Mouse (Mus musculus) monocyte, adult 2 months (primary cell): ENCODE data around the gene Smc6.
A peak's percentile ranks its signal among the peaks of the same experiment; 100 is the strongest.

Experiments
- DNase-seq, 2 experiments: peaks; one replicate each; pipeline ENCODE4 v3.0.0; 2022; ENCODE audit warnings: low spot score in 2 of 2, low read depth in 1 of 2

Smc6 gene

GRCm38 (mm10) chr12:11265382-11266281, at the start of gene Smc6, which contains the start of gene Gen1:
Gene Smc6 (plus strand): TSS chr12:11265886.
Gene Gen1 (minus strand): TSS chr12:11265801.
- DNase-seq: peak; percentile 91 to 93

- DNase-seq: no peak
Measured at GRCm38 (mm10) chr12:11216454-11216853, 49.2 kb upstream of the Smc6 start.

GRCm38 (mm10) chr12:11217726-11218250, 47.9 kb upstream of the Smc6 start:
- DNase-seq: no peak

- DNase-seq: no peak
Measured at GRCm38 (mm10) chr12:11221524-11222330, 44.0 kb upstream of the Smc6 start.

- DNase-seq: no peak
Measured at GRCm38 (mm10) chr12:11222566-11222965, 43.1 kb upstream of the Smc6 start.

GRCm38 (mm10) chr12:11223090-11223489, 42.6 kb upstream of the Smc6 start:
- DNase-seq: no peak

- DNase-seq: no peak
Measured at GRCm38 (mm10) chr12:11224722-11225121, 41.0 kb upstream of the Smc6 start.

GRCm38 (mm10) chr12:11226123-11226522, 39.6 kb upstream of the Smc6 start:
- DNase-seq: no peak

GRCm38 (mm10) chr12:11226529-11227268, 39.0 kb upstream of the Smc6 start:
- no peak for DNase-seq

- no peak for DNase-seq
Measured at GRCm38 (mm10) chr12:11230267-11230666, 35.4 kb upstream of the Smc6 start.

GRCm38 (mm10) chr12:11235996-11236395, 29.7 kb upstream of the Smc6 start:
- DNase-seq: no peak

- DNase-seq: no peak
Measured at GRCm38 (mm10) chr12:11247460-11247859, 18.2 kb upstream of the Smc6 start.

- DNase-seq: no peak
Measured at GRCm38 (mm10) chr12:11250322-11250721, 15.4 kb upstream of the Smc6 start.

GRCm38 (mm10) chr12:11264895-11265294, 791 bp upstream of the Smc6 start:
- DNase-seq: no peak

GRCm38 (mm10) chr12:11266282-11266985, 748 bp downstream of the Smc6 start:
- no peak for DNase-seq

- no peak for DNase-seq
Measured at GRCm38 (mm10) chr12:11267030-11267429, 1.3 kb downstream of the Smc6 start.

- DNase-seq: no peak
Measured at GRCm38 (mm10) chr12:11272568-11272967, 6.9 kb downstream of the Smc6 start.

- no peak for DNase-seq
Measured at GRCm38 (mm10) chr12:11273185-11273584, 7.5 kb downstream of the Smc6 start.

- DNase-seq: no peak
Measured at GRCm38 (mm10) chr12:11276632-11277031, 10.9 kb downstream of the Smc6 start.

GRCm38 (mm10) chr12:11277207-11277606, 11.5 kb downstream of the Smc6 start:
- DNase-seq: no peak
